Mouse (Mus musculus): ENCODE results near the gene Taar2. TPM values are rescaled to one million over a fixed set of nuclear protein-coding genes. Genes with fewer than 3 reads are reported as not detected.

Gene Taar2
- polyA plus RNA-seq, 1 experiment from 2014 or later, result not detected

- Histone ChIP-seq H3K4me2 (ENCODE audit: low read length) (no peak within 1 kb of the TSS), H3K36me3 (ENCODE audit: control insufficient read depth, insufficient read depth) (no peaks in the 10 kb centered on the region), H3K27ac (ENCODE audit: low read length) (no peak within 1 kb of the TSS), H3K9ac (replicated peaks; ENCODE audit: low read depth, low read length) (no peak within 1 kb of the TSS), H3K9me3 (ENCODE audit: control insufficient read depth, low read length) (no peaks in the 10 kb centered on the region), H3K4me1 (replicated peaks; ENCODE audit: control insufficient read depth, insufficient read depth, low read length) (no peaks in the 10 kb centered on the region), H3K4me3 (replicated peaks; ENCODE audit: low read length) (no peak within 1 kb of the TSS), H3K27me3 (replicated peaks; ENCODE audit: control insufficient read depth, insufficient read depth, low read length) (no peaks in the 10 kb centered on the region)
- no peak for ATAC-seq
- 92% methylated on average over 11 of the region's 11 CpGs for WGBS
These were observed 32.3 kb downstream of the Taar2 start, which contains the start of gene Taar5 for GRCm38 (mm10) chr10:23970656-23971165. TSS of gene Taar5 (plus strand) at chr10:23970706.

- Histone ChIP-seq H3K9ac (replicated peaks; ENCODE audit: low read depth, low read length) (no peak overlapping the region), H3K4me1 (replicated peaks; ENCODE audit: control insufficient read depth, insufficient read depth, low read length) (no peaks in the 10 kb centered on the region), H3K9me3 (ENCODE audit: control insufficient read depth, low read length) (no peaks in the 10 kb centered on the region), H3K4me3 (replicated peaks; ENCODE audit: low read length) (no peak overlapping the region), H3K36me3 (ENCODE audit: control insufficient read depth, insufficient read depth) (no peaks in the 10 kb centered on the region), H3K27me3 (replicated peaks; ENCODE audit: control insufficient read depth, insufficient read depth, low read length) (no peaks in the 10 kb centered on the region), H3K27ac (ENCODE audit: low read length) (no peak overlapping the region), H3K4me2 (ENCODE audit: low read length) (no peak overlapping the region)
- ATAC-seq, result no peak
- WGBS, result 92% methylated on average over 5 of the region's 5 CpGs
These were observed 32.9 kb downstream of the Taar2 start for GRCm38 (mm10) chr10:23971256-23971655.

GRCm38 (mm10) chr10:23977958-23978357 lies 39.6 kb downstream of the Taar2 start:
- no peaks in the 10 kb centered on the region for H3K27me3 ChIP-seq (replicated peaks; ENCODE audit: control insufficient read depth, insufficient read depth, low read length)
- H3K9ac ChIP-seq (replicated peaks; ENCODE audit: low read depth, low read length), result no peak overlapping the region
- no peak overlapping the region for H3K27ac ChIP-seq (ENCODE audit: low read length)
- no peak overlapping the region for H3K4me2 ChIP-seq (ENCODE audit: low read length)
- H3K9me3 ChIP-seq (ENCODE audit: control insufficient read depth, low read length), result no peaks in the 10 kb centered on the region
- no peaks in the 10 kb centered on the region for H3K36me3 ChIP-seq (ENCODE audit: control insufficient read depth, insufficient read depth)
- WGBS, result 32% methylated on average over 4 of the region's 4 CpGs
- ATAC-seq, result no peak
- no peaks in the 10 kb centered on the region for H3K4me1 ChIP-seq (replicated peaks; ENCODE audit: control insufficient read depth, insufficient read depth, low read length)
- no peak overlapping the region for H3K4me3 ChIP-seq (replicated peaks; ENCODE audit: low read length)

GRCm38 (mm10) chr10:23978901-23979705 lies 40.7 kb downstream of the Taar2 start:
- Histone ChIP-seq H3K9me3 (ENCODE audit: control insufficient read depth, low read length) (no peaks in the 10 kb centered on the region), H3K27me3 (replicated peaks; ENCODE audit: control insufficient read depth, insufficient read depth, low read length) (no peaks in the 10 kb centered on the region), H3K4me3 (replicated peaks; ENCODE audit: low read length) (no peak overlapping the region), H3K4me1 (replicated peaks; ENCODE audit: control insufficient read depth, insufficient read depth, low read length) (no peaks in the 10 kb centered on the region), H3K27ac (ENCODE audit: low read length) (no peak overlapping the region), H3K4me2 (ENCODE audit: low read length) (no peak overlapping the region), H3K9ac (replicated peaks; ENCODE audit: low read depth, low read length) (no peak overlapping the region), H3K36me3 (ENCODE audit: control insufficient read depth, insufficient read depth) (no peaks in the 10 kb centered on the region)
- peak; percentile 91 for ATAC-seq
- WGBS, result 50% methylated on average over 16 of the region's 16 CpGs

- 82% methylated on average over 8 of the region's 8 CpGs for WGBS
These were observed 47.2 kb downstream of the Taar2 start, which contains the start of gene Taar6 for GRCm38 (mm10) chr10:23985546-23985945. TSS of gene Taar6 (minus strand) at chr10:23985646.

GRCm38 (mm10) chr10:23986419-23986818 lies 48.0 kb downstream of the Taar2 start:
- 74% methylated on average over 5 of the region's 5 CpGs for WGBS
- Histone ChIP-seq H3K4me2 (ENCODE audit: low read length) (no peak overlapping the region), H3K27ac (ENCODE audit: low read length) (no peak overlapping the region), H3K9ac (replicated peaks; ENCODE audit: low read depth, low read length) (no peak overlapping the region), H3K27me3 (replicated peaks; ENCODE audit: control insufficient read depth, insufficient read depth, low read length) (no peaks in the 10 kb centered on the region), H3K36me3 (ENCODE audit: control insufficient read depth, insufficient read depth) (no peaks in the 10 kb centered on the region), H3K9me3 (ENCODE audit: control insufficient read depth, low read length) (no peaks in the 10 kb centered on the region), H3K4me3 (replicated peaks; ENCODE audit: low read length) (no peak overlapping the region), H3K4me1 (replicated peaks; ENCODE audit: control insufficient read depth, insufficient read depth, low read length) (no peaks in the 10 kb centered on the region)
- ATAC-seq, result no peak

More at GRCm38 (mm10) chr10:23985546-23985945, 47.2 kb downstream of the Taar2 start, which contains the start of gene Taar6:
- Histone ChIP-seq H3K4me1 (replicated peaks; ENCODE audit: control insufficient read depth, insufficient read depth, low read length) (no peaks in the 10 kb centered on the region), H3K4me3 (replicated peaks; ENCODE audit: low read length) (no peak within 1 kb of the TSS), H3K27ac (ENCODE audit: low read length) (no peak within 1 kb of the TSS), H3K9ac (replicated peaks; ENCODE audit: low read depth, low read length) (no peak within 1 kb of the TSS), H3K9me3 (ENCODE audit: control insufficient read depth, low read length) (no peaks in the 10 kb centered on the region), H3K36me3 (ENCODE audit: control insufficient read depth, insufficient read depth) (no peaks in the 10 kb centered on the region), H3K4me2 (ENCODE audit: low read length) (no peak within 1 kb of the TSS), H3K27me3 (replicated peaks; ENCODE audit: control insufficient read depth, insufficient read depth, low read length) (no peaks in the 10 kb centered on the region)
- ATAC-seq, result no peak

Other genes starting within 250 kb of the Taar2 start
- gene Rps12, start 151.3 kb upstream of the Taar2 start, polyA plus RNA-seq (2015; fragmentation: Nextera tagmentation; extraction: Ambion mirVana), result 105 and 109 TPM in 2 replicates
- gene Slc18b1, start 141.6 kb upstream of the Taar2 start, polyA plus RNA-seq (2015; fragmentation: Nextera tagmentation; extraction: Ambion mirVana), result 20.8 and 21.2 TPM in 2 replicates
- not detected in 2 replicates for gene Vnn3, start 87.1 kb upstream of the Taar2 start, polyA plus RNA-seq (2015; fragmentation: Nextera tagmentation; extraction: Ambion mirVana)
- gene Vnn1, start 43.9 kb upstream of the Taar2 start, polyA plus RNA-seq (2015; fragmentation: Nextera tagmentation; extraction: Ambion mirVana), result 0.11 and 0.36 TPM in 2 replicates
- not detected in 2 replicates for gene Taar1, start 18.2 kb upstream of the Taar2 start, polyA plus RNA-seq (2015; fragmentation: Nextera tagmentation; extraction: Ambion mirVana)
- not detected in 2 replicates for gene Taar3, start 11.0 kb downstream of the Taar2 start, polyA plus RNA-seq (2015; fragmentation: Nextera tagmentation; extraction: Ambion mirVana)
- not detected in 2 replicates for gene Taar4, start 21.9 kb downstream of the Taar2 start, polyA plus RNA-seq (2015; fragmentation: Nextera tagmentation; extraction: Ambion mirVana)
- not detected in 2 replicates for gene Taar5, start 32.1 kb downstream of the Taar2 start, polyA plus RNA-seq (2015; fragmentation: Nextera tagmentation; extraction: Ambion mirVana)
- gene Taar6, start 47.1 kb downstream of the Taar2 start, polyA plus RNA-seq (2015; fragmentation: Nextera tagmentation; extraction: Ambion mirVana), result not detected in 2 replicates
- gene Taar7a, start 54.9 kb downstream of the Taar2 start, polyA plus RNA-seq (2015; fragmentation: Nextera tagmentation; extraction: Ambion mirVana), result not detected in 2 replicates
- gene Taar7b, start 61.4 kb downstream of the Taar2 start, polyA plus RNA-seq (2015; fragmentation: Nextera tagmentation; extraction: Ambion mirVana), result not detected in 2 replicates
- not detected in 2 replicates for gene Taar7d, start 88.7 kb downstream of the Taar2 start, polyA plus RNA-seq (2015; fragmentation: Nextera tagmentation; extraction: Ambion mirVana)
- gene Taar7e, start 99.0 kb downstream of the Taar2 start, polyA plus RNA-seq (2015; fragmentation: Nextera tagmentation; extraction: Ambion mirVana), result not detected in 2 replicates
- gene Taar7f, start 110.9 kb downstream of the Taar2 start, polyA plus RNA-seq (2015; fragmentation: Nextera tagmentation; extraction: Ambion mirVana), result not detected in 2 replicates
- not detected in 2 replicates for gene Taar8a, start 137.9 kb downstream of the Taar2 start, polyA plus RNA-seq (2015; fragmentation: Nextera tagmentation; extraction: Ambion mirVana)
- not detected in 2 replicates for gene Taar8b, start 153.7 kb downstream of the Taar2 start, polyA plus RNA-seq (2015; fragmentation: Nextera tagmentation; extraction: Ambion mirVana)
- gene Taar8c, start 163.3 kb downstream of the Taar2 start, polyA plus RNA-seq (2015; fragmentation: Nextera tagmentation; extraction: Ambion mirVana), result not detected in 2 replicates
- gene Taar9, start 171.0 kb downstream of the Taar2 start, polyA plus RNA-seq (2015; fragmentation: Nextera tagmentation; extraction: Ambion mirVana), result not detected in 2 replicates
- gene Stx7, start 210.7 kb downstream of the Taar2 start, polyA plus RNA-seq (2015; fragmentation: Nextera tagmentation; extraction: Ambion mirVana), result 287 and 301 TPM in 2 replicates

Data from forebrain, embryonic 16.5 days (tissue).